Mouse (Mus musculus) erythroblast, embryonic 14.5 days (primary cell): ENCODE results near the gene Lsr.

Experiments
- GATA1 ChIP-seq: IDR thresholded peaks from 2 replicates; pipeline ENCODE4 v1.6.1; 2012; ENCODE audit warnings: low read length, inconsistent platforms, mixed read lengths
- TAL1 ChIP-seq: IDR thresholded peaks from 3 replicates; pipeline ENCODE4 v1.6.1; 2012; ENCODE audit warnings: low read length, inconsistent platforms, mixed read lengths

DNA sequence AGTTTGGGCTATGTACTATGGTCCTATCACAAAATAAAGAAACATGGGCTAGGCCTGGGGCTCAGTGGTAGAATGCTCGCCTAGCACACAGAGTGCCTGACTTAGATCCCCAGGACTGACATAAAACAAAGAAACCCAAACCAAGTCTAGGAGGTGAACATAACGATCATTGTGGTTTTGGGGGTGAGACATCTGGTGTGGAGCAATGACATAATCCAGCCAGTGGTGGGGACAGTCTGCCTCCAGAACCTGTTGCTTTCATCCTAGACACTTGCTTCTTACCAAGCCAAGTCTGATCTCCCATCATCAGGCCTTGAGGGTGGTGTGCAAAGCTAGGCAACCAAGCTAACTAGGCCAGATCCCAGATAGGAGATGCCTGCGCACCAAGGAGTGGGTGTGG lies 6.6 kb downstream of the Lsr start:
- TF ChIP-seq GATA1 = no peak
- TF ChIP-seq TAL1 = no peak
